Mouse (Mus musculus): Measurements from ENCODE around the gene Gm17349.

DNA sequence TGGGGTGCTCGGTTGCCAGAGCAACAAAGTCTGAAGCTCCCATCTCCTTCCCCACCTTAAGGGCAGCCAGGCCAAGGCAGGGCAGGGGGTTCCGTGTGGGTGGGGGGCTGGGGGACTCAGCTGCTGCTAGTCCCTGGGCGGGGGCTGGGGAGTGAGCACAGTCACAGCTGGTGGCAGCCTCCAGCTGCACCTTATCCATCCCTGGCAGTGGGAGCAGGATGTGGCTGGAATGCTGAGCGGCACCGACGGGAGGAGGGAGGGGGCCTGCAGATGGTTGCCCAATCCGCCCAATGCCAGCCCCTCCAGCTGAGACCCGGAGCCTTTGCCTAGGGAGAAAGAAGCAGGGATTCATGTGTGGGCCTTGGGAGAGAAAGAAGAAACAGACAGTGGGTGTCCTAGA lies 28.2 kb downstream of the Gm17349 start:
- TF ChIP-seq CTCF (IDR thresholded peaks at IDR 0.05 in 2 of 3, conservative IDR thresholded peaks at IDR 0.05 in 1 of 3; ENCODE audit: control insufficient read depth in 1 of 3, insufficient read depth in 1 of 3, low read depth in 2 of 3, low read length in 3 of 3, poor library complexity in 1 of 3, severe bottlenecking in 1 of 3): no peak
- TF ChIP-seq CHD2 (IDR thresholded peaks at IDR 0.05; ENCODE audit: low read length): no peak
- no peak for TF ChIP-seq USF1 (IDR thresholded peaks at IDR 0.05; ENCODE audit: low read depth, low read length)
- TF ChIP-seq POLR2A (IDR thresholded peaks at IDR 0.05; ENCODE audit: control insufficient read depth in 1 of 2, insufficient read depth in 1 of 2, low read depth in 1 of 2, low read length in 2 of 2, poor library complexity in 1 of 2): no peak
- no peak for TF ChIP-seq ZKSCAN1 (IDR thresholded peaks at IDR 0.05; ENCODE audit: low read depth, low read length)
- TF ChIP-seq E2F4 (IDR thresholded peaks at IDR 0.05; ENCODE audit: borderline replicate concordance, low read depth, low read length): no peak
- TF ChIP-seq ETS1 (IDR thresholded peaks at IDR 0.05; ENCODE audit: low read depth, low read length): no peak
- TF ChIP-seq POLR2AphosphoS5 (IDR thresholded peaks at IDR 0.05; ENCODE audit: borderline replicate concordance, low read depth, low read length): no peak
- no peak for TF ChIP-seq HCFC1 (IDR thresholded peaks at IDR 0.05; ENCODE audit: low read depth, low read length)
- TF ChIP-seq EP300 (IDR thresholded peaks at IDR 0.05; ENCODE audit: low read depth in 1 of 2, low read length in 2 of 2): no peak
- TF ChIP-seq MAZ (IDR thresholded peaks at IDR 0.05; ENCODE audit: low read depth, low read length): no peak

All from MEL (cell line).